Mouse (Mus musculus) megakaryocyte, embryonic 14.5 days (primary cell): ENCODE measurements around the gene Tmem213.

Experiments used
- FLI1 ChIP-seq: IDR thresholded peaks from 2 replicates; pipeline ENCODE4 v1.6.1; 2012; ENCODE audit warnings: low read length, inconsistent platforms, mixed read lengths
- GATA1 ChIP-seq: IDR thresholded peaks from 3 replicates; pipeline ENCODE4 v1.6.1; 2012; ENCODE audit warnings: mixed read lengths, low read length, inconsistent platforms, borderline replicate concordance

DNA sequence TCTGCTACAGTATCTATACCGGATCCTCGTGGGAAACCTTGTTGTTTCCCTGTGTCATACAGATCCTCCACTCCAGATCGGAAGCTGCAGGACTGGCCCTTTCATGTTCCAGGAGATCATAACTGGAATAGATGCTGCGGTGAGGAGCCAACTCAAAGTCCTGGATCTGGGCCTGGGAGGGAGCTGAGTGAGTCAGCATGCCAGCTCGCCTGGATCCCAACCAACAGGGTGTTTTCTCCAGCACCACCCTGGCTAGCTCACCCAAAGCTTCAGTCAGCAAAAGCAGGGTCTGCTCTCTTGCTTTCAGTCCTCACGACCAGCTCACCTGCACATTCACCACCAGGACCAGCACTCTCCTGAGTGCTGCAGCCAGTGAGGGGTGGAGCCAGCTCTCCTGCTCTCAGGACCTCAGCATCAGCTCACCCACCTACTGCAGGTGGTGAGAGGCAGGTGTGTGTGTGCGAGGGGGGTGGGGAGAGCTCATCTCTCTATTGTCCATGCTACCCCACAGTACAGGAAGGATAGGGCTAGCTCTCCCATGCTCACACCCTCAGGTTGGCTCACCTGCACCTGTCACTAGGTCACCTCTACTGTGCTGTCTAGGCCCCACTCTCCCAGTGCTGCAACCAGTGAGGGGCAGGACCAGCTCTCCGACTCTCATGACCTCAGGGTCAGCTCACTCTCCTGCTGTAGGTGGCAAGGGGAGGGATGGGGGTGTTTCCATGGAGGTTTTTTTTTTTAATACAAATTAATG, 25.9 kb downstream of the Tmem213 start:
- TF ChIP-seq GATA1: no peak
- no peak for TF ChIP-seq FLI1
